Mouse (Mus musculus) erythroid progenitor cell, adult 5-6 weeks (primary cell): Measurements from ENCODE around the gene Sod1. TPM values are rescaled to one million over a fixed set of nuclear protein-coding genes. Genes with fewer than 3 reads are reported as not detected.
"Not testable (repeated sequence)": the region's sequence is repeated elsewhere in the genome, so short reads cannot be mapped to it uniquely, and the experiment has no call there.

Experiments used
- ATAC-seq: replicated peaks from 2 replicates; pipeline ENCODE4 v1.8.0; 2016; ENCODE audit warnings: moderate number of reproducible peaks, mild to moderate bottlenecking, moderate TSS enrichment, inconsistent platforms; ENCODE audit not compliant: poor library complexity, low FRiP score, severe bottlenecking
- total RNA-seq, 2 experiments: library from RNA; stranded (forward) in 1 of 2; stranded (reverse) in 1 of 2; fragments of 150-400 nt in 1 of 2; fragments of 186-747, 209-891 nt in 1 of 2; gene quantifications; 2 replicates each; pipeline versions ENCODE4 v1.2.3 to v1.2.4; 2015 to 2017; ENCODE audit warnings: low replicate concordance in 2 of 2

Gene Sod1
- total RNA-seq, 2 experiments from 2014 or later, result 292 to 358 TPM

DNA sequence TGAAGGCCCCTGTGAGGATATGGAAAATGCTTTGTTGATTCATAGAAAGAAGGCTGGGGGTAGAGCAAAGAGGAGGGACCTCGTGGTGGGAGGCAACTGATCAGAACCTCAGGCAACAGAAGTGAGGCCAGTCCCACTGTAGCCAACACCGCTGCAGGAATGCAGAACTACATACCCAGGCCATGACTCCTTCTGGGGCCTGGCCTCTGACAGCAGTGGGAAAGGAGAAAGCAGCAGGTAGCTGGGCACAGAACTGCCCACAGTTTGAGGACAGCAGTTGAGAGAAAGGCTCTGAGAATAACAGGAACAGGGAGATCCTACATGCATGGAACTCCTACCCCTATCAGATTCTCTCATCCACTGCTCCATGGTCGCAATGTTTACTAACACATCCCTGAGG is 11.6 kb upstream of the Sod1 start:
- ATAC-seq, result no peak

- ATAC-seq, result no peak
These were observed 9.8 kb upstream of the Sod1 start for GRCm38 (mm10) chr16:90210717-90211116.

DNA sequence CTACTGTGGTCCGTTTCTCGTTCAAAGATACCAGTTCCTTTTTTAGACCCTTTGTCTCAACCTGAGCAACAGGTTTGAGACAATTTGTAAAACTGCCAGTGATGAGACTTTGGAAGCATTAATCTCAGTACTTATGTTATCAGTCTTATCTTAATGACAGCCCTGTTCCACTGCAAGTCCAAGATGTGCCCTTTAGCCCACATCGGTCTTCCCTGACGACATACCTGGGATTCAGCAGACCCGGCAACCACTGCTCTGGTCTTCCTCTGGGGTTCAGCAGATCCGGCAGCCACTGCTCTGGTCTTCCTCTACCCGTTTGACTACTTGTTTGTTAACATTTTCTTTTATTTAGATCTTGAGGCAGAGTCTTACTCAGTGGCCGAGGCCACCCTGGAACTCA is 8.8 kb upstream of the Sod1 start:
- no peak for ATAC-seq

- ATAC-seq, result peak; percentile 93
These were observed 6.8 kb upstream of the Sod1 start for GRCm38 (mm10) chr16:90213477-90214339.

- no peak for ATAC-seq
These were observed 5.6 kb upstream of the Sod1 start for GRCm38 (mm10) chr16:90214731-90215565.

GRCm38 (mm10) chr16:90215879-90216278 is 4.7 kb upstream of the Sod1 start:
- not testable (repeated sequence) for ATAC-seq

DNA sequence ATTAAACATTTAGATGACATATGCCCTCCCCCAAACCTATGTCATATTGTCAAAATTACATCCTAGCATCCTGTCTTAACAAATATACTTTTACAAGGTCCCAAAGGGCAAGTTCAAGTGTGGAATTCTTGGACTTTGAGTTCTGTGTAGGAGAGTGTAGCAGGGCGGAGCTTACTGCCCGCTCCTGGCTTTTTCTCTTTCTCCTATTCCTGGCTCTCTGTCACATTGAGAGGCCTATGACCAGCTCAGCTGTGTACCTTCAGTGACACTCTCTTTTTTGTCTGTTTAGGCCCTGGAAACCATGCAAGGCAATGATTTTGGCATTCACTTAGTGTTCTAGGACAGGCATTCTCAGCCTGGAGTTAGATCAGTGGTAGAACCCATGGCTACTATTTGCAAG is 4.1 kb upstream of the Sod1 start:
- no peak for ATAC-seq

DNA sequence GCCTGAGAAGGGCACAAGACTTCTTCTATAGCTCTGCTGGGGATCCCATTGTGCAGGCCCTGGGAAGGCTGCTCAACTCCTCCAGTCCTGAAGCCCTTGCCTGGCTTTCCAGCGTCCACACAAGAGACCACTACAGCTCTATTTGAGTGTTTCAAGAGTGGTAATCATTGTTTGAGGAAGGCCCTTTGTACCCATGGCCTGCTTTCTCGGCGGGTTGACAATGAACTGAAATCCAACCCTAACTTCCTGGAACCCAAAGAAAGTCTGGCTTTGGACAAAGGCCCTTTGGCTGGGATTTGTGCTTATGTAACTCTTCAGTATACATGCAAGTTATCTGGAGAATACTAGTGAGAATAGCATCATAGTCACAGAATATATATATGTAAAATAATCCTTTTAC is 3.2 kb upstream of the Sod1 start:
- ATAC-seq, result no peak

- ATAC-seq, result no peak
These were observed 2.6 kb upstream of the Sod1 start for GRCm38 (mm10) chr16:90217926-90218325.

DNA sequence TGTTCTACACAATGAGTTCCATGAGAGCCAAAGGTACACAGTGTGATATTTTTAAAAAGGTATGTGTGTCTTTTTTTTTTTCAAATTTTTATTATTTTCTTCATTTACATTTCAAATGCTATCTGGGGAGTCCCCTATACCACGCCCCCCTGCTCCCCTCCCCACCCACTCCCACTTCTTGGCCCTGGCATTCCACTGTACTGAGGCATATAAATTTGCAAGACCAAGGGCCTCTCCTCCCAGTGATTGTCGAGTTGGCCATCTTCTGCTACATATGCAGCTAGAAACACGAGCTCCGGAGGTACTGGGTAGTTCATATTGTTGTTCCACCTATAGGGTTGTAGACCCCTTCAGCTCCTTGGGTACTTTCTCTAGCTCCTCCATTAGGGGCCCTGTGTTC is 1.1 kb upstream of the Sod1 start:
- ATAC-seq, result not testable (repeated sequence)

DNA sequence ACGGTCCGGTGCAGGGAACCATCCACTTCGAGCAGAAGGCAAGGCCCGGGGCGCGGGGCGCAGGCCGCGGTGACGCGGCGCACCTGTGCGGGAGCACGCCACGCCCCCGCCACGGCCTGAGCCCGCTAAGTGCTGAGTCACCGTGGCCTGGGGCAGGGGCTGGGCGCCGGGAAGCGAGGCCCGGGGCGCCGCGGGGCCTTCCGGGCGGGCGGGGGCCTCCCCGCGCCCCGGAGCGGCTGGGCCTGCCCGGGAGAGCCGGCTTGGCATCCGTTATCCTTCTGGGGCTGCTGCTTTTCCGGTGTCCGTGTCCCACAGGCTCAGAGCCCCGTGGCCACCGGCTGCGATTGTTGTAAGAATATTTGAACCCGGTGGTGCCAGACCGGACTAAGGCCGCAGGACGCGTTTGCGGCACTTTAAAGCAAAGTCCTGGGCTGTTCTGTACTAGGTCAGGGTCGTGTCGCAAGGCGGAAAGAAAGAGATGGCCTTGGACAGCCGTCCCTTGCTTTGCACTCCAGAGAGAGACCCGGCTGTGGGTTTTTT is 408 bp downstream of the Sod1 start:
- peak; percentile 67 for ATAC-seq

DNA sequence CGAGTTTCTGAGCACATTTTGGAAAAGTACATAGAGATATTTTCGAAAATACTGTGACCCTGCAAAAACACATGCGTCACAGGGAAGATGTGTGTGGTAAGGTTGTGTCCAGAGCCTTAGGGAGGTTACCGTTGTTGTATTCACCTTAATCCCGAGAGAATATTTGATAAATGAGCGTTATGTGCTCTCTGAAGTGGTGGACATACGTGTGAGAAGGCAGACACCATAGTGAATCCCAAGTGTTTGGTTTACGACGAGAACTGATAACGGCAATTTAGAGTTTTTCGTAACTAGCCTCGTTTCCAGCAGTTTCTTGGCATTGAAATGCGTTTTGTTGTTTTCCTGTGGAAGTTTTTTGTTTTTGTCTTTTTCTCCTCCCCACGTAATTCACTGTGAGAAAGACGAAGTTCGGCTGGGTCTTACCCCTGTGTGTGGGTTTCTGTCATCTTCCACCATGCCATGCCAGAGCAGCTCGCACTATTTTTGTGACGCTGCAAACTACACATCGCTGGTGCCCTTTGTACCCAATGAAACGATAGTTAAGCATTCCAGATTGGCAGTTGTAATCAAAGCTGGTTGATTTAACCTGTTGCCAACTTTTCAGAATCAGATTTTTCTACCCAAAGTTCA is 1.0 kb downstream of the Sod1 start:
- ATAC-seq, result peak; percentile 21; the same call in 1 of the 2 replicates

GRCm38 (mm10) chr16:90229897-90230296 is 9.3 kb downstream of the Sod1 start:
- no peak for ATAC-seq

DNA sequence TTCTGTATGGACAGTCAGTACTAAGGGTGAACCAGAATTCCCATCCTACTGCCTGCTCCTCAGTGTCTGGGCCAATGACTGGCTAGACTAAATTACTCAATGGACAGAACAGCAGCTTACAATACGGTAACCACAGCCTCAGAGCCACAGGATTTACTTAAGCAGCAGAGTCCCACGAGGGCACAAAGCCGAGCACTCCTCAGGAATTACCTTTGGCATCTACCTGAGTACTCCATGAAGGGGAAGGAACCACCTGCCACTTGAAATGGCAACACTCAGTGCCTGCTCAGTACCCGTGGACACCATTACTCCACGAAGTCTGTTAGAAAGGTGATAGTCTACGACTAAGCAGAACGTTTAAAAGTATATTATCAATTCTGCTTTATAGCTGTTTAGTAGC is 10.7 kb downstream of the Sod1 start:
- no peak for ATAC-seq

- ATAC-seq, result no peak
These were observed 13.1 kb downstream of the Sod1 start for GRCm38 (mm10) chr16:90233702-90234101.

DNA sequence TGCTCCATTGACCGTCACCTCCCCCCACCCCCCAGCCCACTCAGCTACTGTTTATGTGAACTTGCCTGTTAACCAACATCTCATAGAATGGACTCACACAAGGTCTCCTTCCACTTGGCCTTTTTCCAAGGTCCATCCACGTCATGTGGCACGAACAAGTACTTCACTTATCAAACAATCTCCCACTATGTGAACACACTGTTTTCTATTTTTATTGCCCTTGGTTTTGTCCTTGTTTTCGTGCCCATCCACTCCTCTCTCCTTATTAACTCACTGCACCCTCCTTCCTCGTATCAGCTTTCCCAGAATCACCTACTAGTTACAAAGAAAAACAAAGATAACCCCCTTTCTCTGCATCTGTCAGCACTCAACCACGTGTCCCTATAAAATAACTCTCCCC is 14.1 kb downstream of the Sod1 start:
- no peak for ATAC-seq

GRCm38 (mm10) chr16:90235188-90235587 is 14.6 kb downstream of the Sod1 start:
- ATAC-seq, result no peak

- ATAC-seq, result no peak
These were observed 18.7 kb downstream of the Sod1 start for GRCm38 (mm10) chr16:90239128-90239746.

DNA sequence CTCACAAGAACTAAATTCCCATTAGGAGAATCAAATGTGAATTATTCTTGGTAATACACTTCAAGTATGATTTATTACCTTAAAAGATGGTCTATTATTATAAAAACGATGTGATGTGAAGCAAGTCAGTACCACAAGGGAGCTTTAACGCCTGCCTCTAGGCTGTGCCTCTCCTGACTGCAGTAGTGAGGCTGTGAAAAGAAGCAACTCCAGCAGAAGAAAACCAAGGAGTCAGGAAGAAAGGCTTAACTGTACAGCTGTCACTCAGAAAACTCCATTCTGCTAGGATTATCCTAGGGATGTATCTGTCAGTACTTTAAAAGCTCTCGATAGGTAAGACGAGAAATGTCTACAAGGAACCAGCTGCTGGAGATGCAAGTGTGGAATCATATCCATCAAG is 21.3 kb downstream of the Sod1 start:
- ATAC-seq, result no peak
